Mouse (Mus musculus): ENCODE data around the gene Tstd2. TPM values are rescaled to one million over a fixed set of nuclear protein-coding genes. Genes with fewer than 3 reads are reported as not detected.

Gene Tstd2
- polyA plus RNA-seq, 1 experiment from 2014 or later = 32.0 TPM

GRCm38 (mm10) chr4:46151903-46152544, 13.5 kb upstream of the Tstd2 start:
- Histone ChIP-seq H3K27me3 (no peaks in the 10 kb centered on the region), H3K4me2 (no peak overlapping the region), H3K27ac (no peak overlapping the region), H3K9me3 (no peaks in the 10 kb centered on the region), H3K36me3 (peaks cover 71% of the 10 kb centered on the region), H3K9ac (no peak overlapping the region), H3K4me1 (no peaks in the 10 kb centered on the region), H3K4me3 (no peak overlapping the region)
- no peak for ATAC-seq (ENCODE audit: insufficient number of reproducible peaks, low FRiP score, low TSS enrichment, low read depth)
- 94% methylated on average over 12 of the region's 12 CpGs for WGBS

GRCm38 (mm10) chr4:46146881-46147280, 8.4 kb upstream of the Tstd2 start:
- Histone ChIP-seq H3K36me3 (peaks cover 33% of the 10 kb centered on the region), H3K9me3 (no peaks in the 10 kb centered on the region), H3K27me3 (no peaks in the 10 kb centered on the region), H3K27ac (no peak overlapping the region), H3K9ac (no peak overlapping the region), H3K4me3 (no peak overlapping the region), H3K4me1 (no peaks in the 10 kb centered on the region), H3K4me2 (no peak overlapping the region)
- no peak for ATAC-seq (ENCODE audit: insufficient number of reproducible peaks, low FRiP score, low TSS enrichment, low read depth)
- 100% methylated on average over 1 of the region's 1 CpGs for WGBS

- H3K36me3 ChIP-seq = peaks cover 17% of the 10 kb centered on the region
- no peak for ATAC-seq (ENCODE audit: insufficient number of reproducible peaks, low FRiP score, low TSS enrichment, low read depth)
These were observed 5.8 kb upstream of the Tstd2 start for GRCm38 (mm10) chr4:46144323-46144722.

GRCm38 (mm10) chr4:46137629-46138286, 736 bp downstream of the Tstd2 start:
- Histone ChIP-seq H3K36me3 (peaks cover 16% of the 10 kb centered on the region), H3K27me3 (no peaks in the 10 kb centered on the region), H3K4me1 (peaks cover 23% of the 10 kb centered on the region), H3K27ac (peak overlapping the region; percentile 98), H3K4me3 (peak overlapping the region; percentile 95), H3K9me3 (no peaks in the 10 kb centered on the region), H3K9ac (peak overlapping the region; percentile 91), H3K4me2 (peak overlapping the region; percentile 69)
- ATAC-seq (ENCODE audit: insufficient number of reproducible peaks, low FRiP score, low TSS enrichment, low read depth) = peak; percentile 59
- WGBS = 6% methylated on average over 17 of the region's 17 CpGs

More at GRCm38 (mm10) chr4:46144323-46144722, 5.8 kb upstream of the Tstd2 start:
- Histone ChIP-seq H3K9me3 (no peaks in the 10 kb centered on the region), H3K27me3 (no peaks in the 10 kb centered on the region), H3K27ac (no peak overlapping the region), H3K4me3 (no peak overlapping the region), H3K4me2 (no peak overlapping the region), H3K9ac (no peak overlapping the region), H3K4me1 (peaks cover 13% of the 10 kb centered on the region)
- 71% methylated on average over 3 of the region's 3 CpGs for WGBS

- no peak for ATAC-seq (ENCODE audit: insufficient number of reproducible peaks, low FRiP score, low TSS enrichment, low read depth)
- H3K27ac ChIP-seq = no peak overlapping the region
- H3K9ac ChIP-seq = no peak overlapping the region
- no peak overlapping the region for H3K4me3 ChIP-seq
- WGBS = 78% methylated on average over 6 of the region's 6 CpGs
- no peaks in the 10 kb centered on the region for H3K27me3 ChIP-seq
- peaks cover 59% of the 10 kb centered on the region for H3K36me3 ChIP-seq
- H3K4me1 ChIP-seq = peaks cover 3% of the 10 kb centered on the region; the same call in 1 of the 2 replicates
- H3K4me2 ChIP-seq = no peak overlapping the region
- H3K9me3 ChIP-seq = no peaks in the 10 kb centered on the region
These were observed 6.7 kb downstream of the Tstd2 start for GRCm38 (mm10) chr4:46131791-46132190.

- Histone ChIP-seq H3K4me3 (no peak overlapping the region), H3K36me3 (peaks cover 71% of the 10 kb centered on the region), H3K9me3 (no peaks in the 10 kb centered on the region), H3K27ac (no peak overlapping the region), H3K9ac (no peak overlapping the region), H3K4me1 (no peaks in the 10 kb centered on the region), H3K27me3 (no peaks in the 10 kb centered on the region), H3K4me2 (no peak overlapping the region)
- WGBS = 82% methylated on average over 3 of the region's 3 CpGs
- no peak for ATAC-seq (ENCODE audit: insufficient number of reproducible peaks, low FRiP score, low TSS enrichment, low read depth)
These were observed 8.3 kb downstream of the Tstd2 start for GRCm38 (mm10) chr4:46130221-46130620.

- Histone ChIP-seq H3K4me2 (no peak overlapping the region), H3K4me1 (no peaks in the 10 kb centered on the region), H3K4me3 (no peak overlapping the region), H3K27ac (no peak overlapping the region), H3K36me3 (peaks cover 75% of the 10 kb centered on the region), H3K9me3 (no peaks in the 10 kb centered on the region), H3K27me3 (no peaks in the 10 kb centered on the region), H3K9ac (no peak overlapping the region)
- no peak for ATAC-seq (ENCODE audit: insufficient number of reproducible peaks, low FRiP score, low TSS enrichment, low read depth)
- WGBS = 91% methylated on average over 8 of the region's 8 CpGs
These were observed 9.0 kb downstream of the Tstd2 start for GRCm38 (mm10) chr4:46129311-46130004.

- Histone ChIP-seq H3K4me3 (no peak overlapping the region), H3K9ac (no peak overlapping the region), H3K27ac (no peak overlapping the region), H3K4me2 (no peak overlapping the region), H3K9me3 (no peaks in the 10 kb centered on the region), H3K36me3 (peaks cover 80% of the 10 kb centered on the region), H3K27me3 (no peaks in the 10 kb centered on the region), H3K4me1 (no peaks in the 10 kb centered on the region)
- ATAC-seq (ENCODE audit: insufficient number of reproducible peaks, low FRiP score, low TSS enrichment, low read depth) = no peak
- 45% methylated on average over 2 of the region's 2 CpGs for WGBS
These were observed 12.0 kb downstream of the Tstd2 start for GRCm38 (mm10) chr4:46126541-46126940.

GRCm38 (mm10) chr4:46123358-46123757, 15.1 kb downstream of the Tstd2 start:
- no peak for ATAC-seq (ENCODE audit: insufficient number of reproducible peaks, low FRiP score, low TSS enrichment, low read depth)

GRCm38 (mm10) chr4:46120767-46121166, 17.7 kb downstream of the Tstd2 start:
- Histone ChIP-seq H3K4me2 (no peak overlapping the region), H3K27ac (no peak overlapping the region), H3K9ac (no peak overlapping the region), H3K4me1 (0 out of 2 replicates have a peak, but pooled peaks cover 2% of the 10 kb centered on the region), H3K4me3 (no peak overlapping the region), H3K27me3 (no peaks in the 10 kb centered on the region), H3K9me3 (no peaks in the 10 kb centered on the region), H3K36me3 (peaks cover 93% of the 10 kb centered on the region)
- 79% methylated on average over 3 of the region's 3 CpGs for WGBS
- no peak for ATAC-seq (ENCODE audit: insufficient number of reproducible peaks, low FRiP score, low TSS enrichment, low read depth)

More at GRCm38 (mm10) chr4:46123358-46123757, 15.1 kb downstream of the Tstd2 start:
- Histone ChIP-seq H3K4me1 (0 out of 2 replicates have a peak, but pooled peaks cover 2% of the 10 kb centered on the region), H3K36me3 (peaks cover 85% of the 10 kb centered on the region), H3K27me3 (no peaks in the 10 kb centered on the region), H3K9me3 (no peaks in the 10 kb centered on the region), H3K9ac (no peak overlapping the region), H3K4me2 (no peak overlapping the region), H3K27ac (no peak overlapping the region), H3K4me3 (no peak overlapping the region)
- WGBS = 93% methylated on average over 6 of the region's 6 CpGs

- H3K4me1 ChIP-seq = 0 out of 2 replicates have a peak, but pooled peaks cover 2% of the 10 kb centered on the region
- 83% methylated on average over 14 of the region's 14 CpGs for WGBS
- H3K4me2 ChIP-seq = no peak overlapping the region
- H3K9me3 ChIP-seq = no peaks in the 10 kb centered on the region
- H3K27ac ChIP-seq = no peak overlapping the region
- no peaks in the 10 kb centered on the region for H3K27me3 ChIP-seq
- H3K36me3 ChIP-seq = peaks cover 92% of the 10 kb centered on the region
- ATAC-seq (ENCODE audit: insufficient number of reproducible peaks, low FRiP score, low TSS enrichment, low read depth) = no peak
- H3K9ac ChIP-seq = no peak overlapping the region
- H3K4me3 ChIP-seq = no peak overlapping the region
These were observed 18.9 kb downstream of the Tstd2 start for GRCm38 (mm10) chr4:46119514-46120094.
